Mouse (Mus musculus): ENCODE data around the gene Camta2. TPM values are rescaled to one million over a fixed set of nuclear protein-coding genes. Genes with fewer than 3 reads are reported as not detected.

Gene Camta2
- polyA plus RNA-seq, 1 experiment from 2014 or later = 14.2 TPM

DNA sequence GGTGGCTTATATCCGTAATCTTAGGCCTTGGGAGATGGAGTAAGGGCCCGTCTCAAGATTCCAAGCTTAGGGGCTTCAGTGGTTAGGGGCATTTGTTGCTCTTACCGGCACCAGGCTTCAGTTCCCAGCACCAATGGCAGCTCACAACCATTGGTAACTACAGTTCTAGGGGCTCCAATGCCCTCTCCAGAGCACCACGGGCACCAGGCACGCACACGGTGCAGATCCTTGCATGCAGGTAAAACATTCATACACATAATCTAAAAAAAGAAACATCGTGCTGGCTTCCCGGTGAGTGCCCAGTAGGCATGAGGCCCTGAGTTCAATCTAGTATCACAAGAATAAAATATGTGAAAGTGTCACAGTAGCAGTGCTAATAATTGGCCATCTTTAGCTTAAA, 24.8 kb downstream of the Camta2 start:
- H3K9ac ChIP-seq (ENCODE audit: low read length) = no peak overlapping the region
- H3K36me3 ChIP-seq (ENCODE audit: control insufficient read depth, insufficient read depth, low read length) = peaks cover 15% of the 10 kb centered on the region
- H3K27me3 ChIP-seq (ENCODE audit: control insufficient read depth, insufficient read depth, low read length) = no peaks in the 10 kb centered on the region
- 90% methylated on average over 8 of the region's 8 CpGs for WGBS
- H3K4me3 ChIP-seq (replicated peaks; ENCODE audit: low read length) = no peak overlapping the region
- no peak overlapping the region for H3K27ac ChIP-seq (ENCODE audit: low read length)
- H3K9me3 ChIP-seq (replicated peaks; ENCODE audit: control insufficient read depth, low read length) = no peaks in the 10 kb centered on the region
- peaks cover 10% of the 10 kb centered on the region for H3K4me1 ChIP-seq (ENCODE audit: control insufficient read depth, insufficient read depth, low read length)
- no peak overlapping the region for H3K4me2 ChIP-seq (ENCODE audit: low read depth, low read length)
- no peak for ATAC-seq (ENCODE audit: insufficient read depth, low FRiP score)

GRCm38 (mm10) chr11:70660571-70660970, 27.3 kb downstream of the Camta2 start:
- no peak for ATAC-seq (ENCODE audit: insufficient read depth, low FRiP score)
- no peak overlapping the region for H3K4me2 ChIP-seq (ENCODE audit: low read depth, low read length)
- WGBS = 87% methylated on average over 8 of the region's 8 CpGs
- peaks cover 20% of the 10 kb centered on the region for H3K4me1 ChIP-seq (ENCODE audit: control insufficient read depth, insufficient read depth, low read length)
- peaks cover 15% of the 10 kb centered on the region for H3K36me3 ChIP-seq (ENCODE audit: control insufficient read depth, insufficient read depth, low read length)
- no peaks in the 10 kb centered on the region for H3K27me3 ChIP-seq (ENCODE audit: control insufficient read depth, insufficient read depth, low read length)
- H3K27ac ChIP-seq (ENCODE audit: low read length) = no peak overlapping the region
- no peaks in the 10 kb centered on the region for H3K9me3 ChIP-seq (replicated peaks; ENCODE audit: control insufficient read depth, low read length)
- no peak overlapping the region for H3K4me3 ChIP-seq (replicated peaks; ENCODE audit: low read length)
- no peak overlapping the region for H3K9ac ChIP-seq (ENCODE audit: low read length)

GRCm38 (mm10) chr11:70658942-70659341, 29.0 kb downstream of the Camta2 start:
- Histone ChIP-seq H3K36me3 (ENCODE audit: control insufficient read depth, insufficient read depth, low read length) (peaks cover 4% of the 10 kb centered on the region; the same call in 1 of the 2 replicates), H3K4me1 (ENCODE audit: control insufficient read depth, insufficient read depth, low read length) (peaks cover 20% of the 10 kb centered on the region), H3K9me3 (replicated peaks; ENCODE audit: control insufficient read depth, low read length) (no peaks in the 10 kb centered on the region), H3K4me2 (ENCODE audit: low read depth, low read length) (no peak overlapping the region), H3K27me3 (ENCODE audit: control insufficient read depth, insufficient read depth, low read length) (no peaks in the 10 kb centered on the region), H3K27ac (ENCODE audit: low read length) (no peak overlapping the region), H3K4me3 (replicated peaks; ENCODE audit: low read length) (no peak overlapping the region), H3K9ac (ENCODE audit: low read length) (no peak overlapping the region)
- no peak for ATAC-seq (ENCODE audit: insufficient read depth, low FRiP score)
- WGBS = 60% methylated on average over 8 of the region's 8 CpGs

DNA sequence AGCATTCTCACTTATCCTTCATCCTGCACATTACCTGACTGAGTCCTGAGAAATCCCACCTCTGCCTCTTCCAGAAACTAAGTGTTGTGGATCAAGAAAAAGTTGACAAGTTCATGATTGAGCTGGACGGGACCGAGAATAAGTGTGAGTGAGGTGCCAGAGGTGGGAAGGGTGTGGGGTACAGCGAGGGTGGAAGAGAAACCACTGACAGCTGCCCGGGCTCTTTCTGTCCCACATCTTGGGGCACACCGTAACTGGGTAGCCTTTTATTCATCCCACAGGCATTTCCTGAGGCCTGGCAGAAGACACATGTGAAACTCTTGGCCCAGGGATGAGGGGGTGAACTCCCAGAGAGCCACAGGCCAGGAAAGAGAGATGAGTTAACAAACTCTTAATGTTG, 29.4 kb downstream of the Camta2 start:
- no peak for ATAC-seq (ENCODE audit: insufficient read depth, low FRiP score)
- no peak overlapping the region for H3K4me3 ChIP-seq (replicated peaks; ENCODE audit: low read length)
- WGBS = 65% methylated on average over 5 of the region's 5 CpGs
- no peaks in the 10 kb centered on the region for H3K9me3 ChIP-seq (replicated peaks; ENCODE audit: control insufficient read depth, low read length)
- H3K36me3 ChIP-seq (ENCODE audit: control insufficient read depth, insufficient read depth, low read length) = 0 out of 2 replicates have a peak, but pooled peaks cover under 1% of the 10 kb centered on the region
- no peak overlapping the region for H3K9ac ChIP-seq (ENCODE audit: low read length)
- H3K4me1 ChIP-seq (ENCODE audit: control insufficient read depth, insufficient read depth, low read length) = peaks cover 20% of the 10 kb centered on the region
- no peak overlapping the region for H3K4me2 ChIP-seq (ENCODE audit: low read depth, low read length)
- H3K27me3 ChIP-seq (ENCODE audit: control insufficient read depth, insufficient read depth, low read length) = no peaks in the 10 kb centered on the region
- H3K27ac ChIP-seq (ENCODE audit: low read length) = no peak overlapping the region

DNA sequence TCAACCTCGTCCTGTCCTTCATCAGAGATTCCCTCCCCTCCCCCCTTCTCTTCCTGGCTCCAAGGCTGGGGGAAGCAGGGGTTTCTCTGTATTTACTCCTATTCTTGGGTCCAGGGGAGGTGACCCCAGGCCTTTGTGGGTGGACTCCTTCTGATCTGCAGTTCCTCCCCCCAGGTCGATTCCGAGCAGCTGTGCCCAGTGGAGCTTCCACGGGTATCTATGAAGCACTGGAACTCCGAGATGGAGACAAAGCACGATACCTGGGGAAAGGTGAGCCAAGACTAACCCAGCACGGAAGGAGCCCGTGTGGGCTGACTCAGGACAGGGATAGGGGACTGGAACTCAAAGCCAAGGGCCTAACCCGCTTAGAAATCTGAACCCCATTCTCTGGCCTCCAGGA, 29.9 kb downstream of the Camta2 start:
- H3K4me1 ChIP-seq (ENCODE audit: control insufficient read depth, insufficient read depth, low read length) = peaks cover 20% of the 10 kb centered on the region
- H3K27me3 ChIP-seq (ENCODE audit: control insufficient read depth, insufficient read depth, low read length) = no peaks in the 10 kb centered on the region
- H3K27ac ChIP-seq (ENCODE audit: low read length) = no peak overlapping the region
- H3K36me3 ChIP-seq (ENCODE audit: control insufficient read depth, insufficient read depth, low read length) = no peaks in the 10 kb centered on the region
- H3K4me3 ChIP-seq (replicated peaks; ENCODE audit: low read length) = no peak overlapping the region
- WGBS = 55% methylated on average over 9 of the region's 9 CpGs
- H3K9me3 ChIP-seq (replicated peaks; ENCODE audit: control insufficient read depth, low read length) = no peaks in the 10 kb centered on the region
- no peak overlapping the region for H3K9ac ChIP-seq (ENCODE audit: low read length)
- no peak for ATAC-seq (ENCODE audit: insufficient read depth, low FRiP score)
- no peak overlapping the region for H3K4me2 ChIP-seq (ENCODE audit: low read depth, low read length)

GRCm38 (mm10) chr11:70657573-70657972, 30.3 kb downstream of the Camta2 start:
- ATAC-seq (ENCODE audit: insufficient read depth, low FRiP score) = no peak
- Histone ChIP-seq H3K4me1 (ENCODE audit: control insufficient read depth, insufficient read depth, low read length) (peaks cover 24% of the 10 kb centered on the region), H3K4me3 (replicated peaks; ENCODE audit: low read length) (no peak overlapping the region), H3K9ac (ENCODE audit: low read length) (no peak overlapping the region), H3K27ac (ENCODE audit: low read length) (0 out of 2 replicates have a peak overlapping the region, but pooled peaks have one; percentile 99), H3K27me3 (ENCODE audit: control insufficient read depth, insufficient read depth, low read length) (no peaks in the 10 kb centered on the region), H3K36me3 (ENCODE audit: control insufficient read depth, insufficient read depth, low read length) (0 out of 2 replicates have a peak, but pooled peaks cover under 1% of the 10 kb centered on the region), H3K4me2 (ENCODE audit: low read depth, low read length) (no peak overlapping the region), H3K9me3 (replicated peaks; ENCODE audit: control insufficient read depth, low read length) (no peaks in the 10 kb centered on the region)
- WGBS = 50% methylated on average over 6 of the region's 6 CpGs

DNA sequence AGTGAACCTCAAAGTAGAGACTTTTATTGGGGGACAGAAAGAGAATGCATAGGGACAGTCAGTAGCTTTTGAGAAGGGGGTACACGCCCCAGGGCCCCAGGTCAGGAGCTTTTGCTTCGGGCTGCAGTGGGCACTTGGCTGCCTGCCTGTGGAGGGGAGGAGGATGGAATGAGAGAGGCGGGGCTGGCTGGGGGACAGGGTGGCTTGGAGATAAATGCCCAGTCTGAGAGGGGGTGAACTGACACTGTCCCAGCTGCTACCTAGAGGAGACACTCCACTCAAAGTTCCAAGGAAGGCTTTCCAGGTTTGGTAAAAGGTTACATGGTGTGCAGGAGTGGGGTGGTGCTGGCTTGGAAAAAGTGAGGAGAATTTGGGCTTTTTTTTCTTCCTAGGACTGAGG, 30.9 kb downstream of the Camta2 start, which contains the start of gene Eno3:
Gene Eno3, plus strand, starts transcription at position 239 of the 400 bp plus-strand sequence.
- no peaks in the 10 kb centered on the region for H3K9me3 ChIP-seq (replicated peaks; ENCODE audit: control insufficient read depth, low read length)
- peak within 1 kb of the TSS; percentile 100 for H3K4me3 ChIP-seq (replicated peaks; ENCODE audit: low read length)
- peak within 1 kb of the TSS; percentile 99 for H3K9ac ChIP-seq (ENCODE audit: low read length)
- H3K4me2 ChIP-seq (ENCODE audit: low read depth, low read length) = peak within 1 kb of the TSS; percentile 92
- H3K36me3 ChIP-seq (ENCODE audit: control insufficient read depth, insufficient read depth, low read length) = peaks cover 7% of the 10 kb centered on the region
- peaks cover 30% of the 10 kb centered on the region for H3K4me1 ChIP-seq (ENCODE audit: control insufficient read depth, insufficient read depth, low read length)
- WGBS = 16% methylated on average over 3 of the region's 3 CpGs
- peak within 1 kb of the TSS; percentile 99 for H3K27ac ChIP-seq (ENCODE audit: low read length)
- H3K27me3 ChIP-seq (ENCODE audit: control insufficient read depth, insufficient read depth, low read length) = no peaks in the 10 kb centered on the region
- ATAC-seq (ENCODE audit: insufficient read depth, low FRiP score) = no peak

- ATAC-seq (ENCODE audit: insufficient read depth, low FRiP score) = no peak
- Histone ChIP-seq H3K27me3 (ENCODE audit: control insufficient read depth, insufficient read depth, low read length) (no peaks in the 10 kb centered on the region), H3K36me3 (ENCODE audit: control insufficient read depth, insufficient read depth, low read length) (peaks cover 9% of the 10 kb centered on the region), H3K9me3 (replicated peaks; ENCODE audit: control insufficient read depth, low read length) (no peaks in the 10 kb centered on the region), H3K4me2 (ENCODE audit: low read depth, low read length) (peak overlapping the region; percentile 92), H3K4me1 (ENCODE audit: control insufficient read depth, insufficient read depth, low read length) (peaks cover 34% of the 10 kb centered on the region), H3K27ac (ENCODE audit: low read length) (peak overlapping the region; percentile 99), H3K4me3 (replicated peaks; ENCODE audit: low read length) (peak overlapping the region; percentile 100), H3K9ac (ENCODE audit: low read length) (peak overlapping the region; percentile 99)
- WGBS = 9% methylated on average over 16 of the region's 16 CpGs
These were observed 31.4 kb downstream of the Camta2 start for GRCm38 (mm10) chr11:70656456-70656927.

DNA sequence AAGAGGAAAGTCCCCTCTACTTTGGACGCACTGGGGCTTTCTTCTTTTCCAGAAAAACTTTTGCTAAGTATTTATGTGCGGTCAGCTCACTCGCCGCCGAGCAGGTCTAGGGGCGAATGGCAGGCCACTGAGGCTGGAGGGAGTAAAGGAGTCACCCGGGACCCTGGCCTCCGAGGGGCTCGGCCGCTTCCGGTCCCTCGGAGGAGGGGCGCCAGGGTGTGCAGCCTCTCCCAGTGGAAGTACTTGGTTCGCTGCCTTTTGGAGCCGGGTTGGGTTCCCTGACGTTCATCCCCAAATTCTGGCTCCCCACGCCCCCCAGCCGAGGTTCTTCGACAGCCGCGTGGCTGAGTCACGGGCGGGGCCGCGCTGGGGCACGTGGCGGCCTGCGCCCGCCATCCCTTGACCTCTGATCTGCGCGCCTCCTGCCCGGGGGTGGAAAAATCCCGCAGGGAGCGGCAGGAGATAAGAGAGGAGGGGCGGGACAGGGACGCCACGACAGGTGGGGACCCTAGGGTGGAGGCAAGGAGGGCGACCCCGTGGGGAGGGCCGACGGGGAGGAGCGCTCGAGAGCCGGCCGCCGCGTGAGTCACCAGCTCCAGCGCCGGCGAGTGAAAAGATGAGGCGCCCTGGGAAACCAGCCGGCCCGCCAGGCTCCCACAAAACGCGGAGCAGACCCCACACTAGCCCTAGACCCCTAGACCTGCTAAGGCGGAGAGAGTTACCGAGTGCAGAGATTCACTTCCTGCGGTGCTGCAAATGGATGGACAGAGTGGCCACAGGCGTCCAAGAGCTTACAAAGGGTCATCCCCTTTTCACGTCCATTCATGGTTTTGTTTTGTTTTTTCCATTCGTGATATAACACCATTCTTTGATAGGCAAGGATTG, 32.1 kb downstream of the Camta2 start:
- H3K4me2 ChIP-seq (ENCODE audit: low read depth, low read length) = peak overlapping the region; percentile 92
- peak overlapping the region; percentile 99 for H3K27ac ChIP-seq (ENCODE audit: low read length)
- H3K27me3 ChIP-seq (ENCODE audit: control insufficient read depth, insufficient read depth, low read length) = no peaks in the 10 kb centered on the region
- no peaks in the 10 kb centered on the region for H3K9me3 ChIP-seq (replicated peaks; ENCODE audit: control insufficient read depth, low read length)
- ATAC-seq (ENCODE audit: insufficient read depth, low FRiP score) = peak; percentile 51
- WGBS = under 1% methylated on average over 61 of the region's 61 CpGs
- H3K4me3 ChIP-seq (replicated peaks; ENCODE audit: low read length) = peak overlapping the region; percentile 100
- H3K9ac ChIP-seq (ENCODE audit: low read length) = peak overlapping the region; percentile 99
- H3K4me1 ChIP-seq (ENCODE audit: control insufficient read depth, insufficient read depth, low read length) = peaks cover 41% of the 10 kb centered on the region
- peaks cover 12% of the 10 kb centered on the region for H3K36me3 ChIP-seq (ENCODE audit: control insufficient read depth, insufficient read depth, low read length)
